Mouse (Mus musculus) kidney, adult 2 months (tissue): ENCODE results near the gene 4930402H24Rik. TPM values are rescaled to one million over a fixed set of nuclear protein-coding genes. Genes with fewer than 3 reads are reported as not detected.

Experiments used
- DNase-seq: peaks from one replicate; pipeline ENCODE4 v3.0.0; 2021
- H3K27ac ChIP-seq: fragments of 200-500 bp; 2 replicates; pipeline ENCODE4 v1.5.1; 2012; ENCODE audit warnings: low read depth, low read length, control low read depth, inconsistent platforms; ENCODE audit not compliant: insufficient read depth
- H3K27me3 ChIP-seq: fragments of 200-500 bp; replicated peaks from 2 replicates; pipeline ENCODE4 v1.6.1; 2012; ENCODE audit warnings: mild to moderate bottlenecking, moderate library complexity, low read length, inconsistent platforms; ENCODE audit not compliant: control insufficient read depth, insufficient read depth
- H3K36me3 ChIP-seq: fragments of 200-500 bp; 2 replicates; pipeline ENCODE4 v1.6.1; 2012; ENCODE audit warnings: mild to moderate bottlenecking, moderate library complexity, low read length, inconsistent platforms; ENCODE audit not compliant: control insufficient read depth, insufficient read depth
- H3K4me1 ChIP-seq: fragments of 200-500 bp; 2 replicates; pipeline ENCODE4 v1.6.1; 2011; ENCODE audit warnings: low read length; ENCODE audit not compliant: control insufficient read depth, insufficient read depth
- H3K4me3 ChIP-seq: fragments of 200-500 bp; 2 replicates; pipeline ENCODE4 v1.5.1; 2011; ENCODE audit warnings: mild to moderate bottlenecking, low read depth, low read length, control low read depth; ENCODE audit not compliant: insufficient read depth
- CTCF ChIP-seq: fragments of 200-500 bp; conservative IDR thresholded peaks from 2 replicates; pipeline ENCODE4 v1.5.1; 2011; ENCODE audit warnings: low read depth, mild to moderate bottlenecking, control low read depth, low read length, moderate library complexity, mixed read lengths; ENCODE audit not compliant: insufficient read depth, insufficient read length
- POLR2A ChIP-seq: fragments of 200-500 bp; IDR thresholded peaks from one replicate; pipeline ENCODE4 v1.6.1; 2011; ENCODE audit warnings: low read depth, low read length, control low read depth
- WGBS: fragments of 180-500 bp; shearing (Covaris S2); methylation state at CpG from one replicate; pipeline ENCODE4 v1.1.7; 2018; 5-methylcytosine and 5-hydroxymethylcytosine counted together
- polyA plus RNA-seq: library from polyadenylated mRNA; depleted of rRNA; stranded (reverse); fragments of >200 nt; gene quantifications from 2 replicates; pipeline ENCODE4 v1.2.3, GENCODE M21; 2012

Gene 4930402H24Rik
- polyA plus RNA-seq, 1 experiment: 70.2 TPM

DNA sequence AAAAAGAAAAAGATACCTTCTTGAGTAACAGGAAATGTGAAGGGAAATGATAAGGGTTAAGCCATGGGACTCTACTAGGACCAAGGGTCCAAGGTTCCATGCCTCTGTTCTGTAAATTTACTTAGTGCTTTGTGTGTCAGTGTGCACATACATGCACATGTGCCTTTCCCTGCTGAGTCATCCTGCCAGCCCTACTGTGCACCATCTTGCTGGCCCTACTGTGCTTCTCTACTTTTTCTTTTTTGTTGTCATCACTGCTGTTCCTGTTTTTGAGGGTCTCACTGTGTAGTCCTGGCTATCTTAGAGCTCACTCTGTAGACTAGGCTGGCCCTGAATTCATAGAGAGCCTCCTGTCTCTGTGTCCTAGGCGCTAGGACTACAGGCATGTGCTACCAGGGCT, 178.5 kb downstream of the 4930402H24Rik start:
- H3K36me3 ChIP-seq: peaks cover 26% of the 10 kb centered on the region
- 85% methylated on average over 1 of the region's 1 CpGs for WGBS

DNA sequence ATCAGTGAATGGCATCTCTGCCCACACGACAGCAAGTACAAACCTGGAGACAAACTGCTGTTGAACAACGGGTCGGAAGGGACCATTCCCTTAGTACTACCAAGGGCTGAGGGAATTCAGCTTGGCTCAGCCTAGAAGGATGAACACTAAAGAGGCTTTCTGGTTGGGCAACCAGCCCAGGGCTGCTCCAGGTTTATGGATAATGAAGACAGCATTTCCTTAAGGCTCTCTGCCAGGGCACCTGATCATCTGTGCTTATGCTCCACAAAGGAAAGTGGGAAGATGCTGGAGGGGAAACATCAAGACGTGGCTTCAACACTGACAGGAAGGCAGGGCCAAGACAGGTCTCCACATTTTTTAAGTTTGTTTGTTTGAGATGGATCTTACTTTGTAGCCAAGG, 181.8 kb downstream of the 4930402H24Rik start:
- H3K4me3 ChIP-seq: no peak overlapping the region
- peaks cover 8% of the 10 kb centered on the region for H3K36me3 ChIP-seq
- H3K4me1 ChIP-seq: no peaks in the 10 kb centered on the region
- H3K27ac ChIP-seq: no peak overlapping the region
- peak; percentile 29 for DNase-seq
- H3K27me3 ChIP-seq: no peaks in the 10 kb centered on the region
- WGBS: 79% methylated on average over 4 of the region's 4 CpGs
- no peak for TF ChIP-seq CTCF
- TF ChIP-seq POLR2A: no peak

More for the DNA sequence above, 178.5 kb downstream of the 4930402H24Rik start:
- no peak for DNase-seq
- Histone ChIP-seq H3K4me3 (no peak overlapping the region), H3K4me1 (no peaks in the 10 kb centered on the region), H3K27ac (no peak overlapping the region), H3K27me3 (no peaks in the 10 kb centered on the region)
- no peak for TF ChIP-seq POLR2A
- TF ChIP-seq CTCF: no peak

DNA sequence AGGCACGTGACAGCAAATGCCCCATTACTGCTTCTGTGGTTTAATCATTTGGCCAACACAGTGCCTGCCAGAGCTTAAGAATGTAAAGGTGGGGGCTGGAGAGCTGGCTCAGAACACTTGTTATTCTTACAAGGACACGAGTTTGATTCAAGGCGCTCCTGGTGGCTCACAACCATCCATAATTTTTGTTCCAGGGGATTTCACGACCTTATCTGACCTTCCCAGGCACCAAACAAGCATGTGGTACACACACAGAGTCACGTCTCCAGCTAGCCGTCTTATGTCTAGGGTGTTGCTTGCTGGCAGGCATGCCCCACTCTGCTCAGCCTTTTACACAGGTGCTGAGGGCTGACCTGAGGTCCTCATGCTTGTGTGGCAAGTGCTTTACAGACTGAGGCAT, 188.3 kb downstream of the 4930402H24Rik start:
- 47% methylated on average over 6 of the region's 6 CpGs for WGBS
- Histone ChIP-seq H3K27ac (peak overlapping the region; percentile 52; the same call in 1 of the 2 replicates), H3K4me1 (no peaks in the 10 kb centered on the region), H3K36me3 (peaks cover 2% of the 10 kb centered on the region), H3K4me3 (no peak overlapping the region), H3K27me3 (no peaks in the 10 kb centered on the region)
- no peak for TF ChIP-seq CTCF
- TF ChIP-seq POLR2A: no peak
- peak; percentile 57 for DNase-seq

DNA sequence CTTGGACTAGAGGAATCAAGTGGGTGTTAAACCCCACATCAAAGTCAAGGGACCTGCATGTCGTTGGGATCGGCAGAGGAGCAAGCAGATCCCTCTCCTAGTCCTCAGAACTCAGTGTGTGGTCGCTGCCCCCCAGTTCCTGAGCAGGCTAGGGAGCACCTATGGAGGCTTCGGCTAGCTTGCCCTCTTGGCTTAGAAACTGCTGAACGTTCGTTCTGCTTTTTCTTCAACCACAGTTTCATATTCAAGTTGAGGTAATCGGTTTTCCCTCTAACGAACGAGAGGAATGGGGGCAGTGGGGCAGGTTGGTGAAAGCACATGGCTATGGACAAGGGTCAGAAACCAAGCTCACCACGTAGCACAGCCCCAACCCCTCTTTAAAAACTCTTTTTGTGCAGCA, 199.1 kb downstream of the 4930402H24Rik start:
- H3K27ac ChIP-seq: no peak overlapping the region
- TF ChIP-seq POLR2A: no peak
- TF ChIP-seq CTCF: no peak
- H3K4me3 ChIP-seq: no peak overlapping the region
- 50% methylated on average over 10 of the region's 10 CpGs for WGBS
- DNase-seq: no peak
- no peaks in the 10 kb centered on the region; the same call in 1 of the 2 replicates for H3K4me1 ChIP-seq
- peaks cover 7% of the 10 kb centered on the region for H3K36me3 ChIP-seq
- H3K27me3 ChIP-seq: no peaks in the 10 kb centered on the region

- no peaks in the 10 kb centered on the region for H3K27me3 ChIP-seq
- no peak for DNase-seq
- no peak overlapping the region for H3K27ac ChIP-seq
- H3K36me3 ChIP-seq: peaks cover 5% of the 10 kb centered on the region
- H3K4me3 ChIP-seq: no peak overlapping the region
- WGBS: 74% methylated on average over 4 of the region's 4 CpGs
- no peaks in the 10 kb centered on the region; the same call in 1 of the 2 replicates for H3K4me1 ChIP-seq
- no peak for TF ChIP-seq POLR2A
- TF ChIP-seq CTCF: no peak
Observed at GRCm38 (mm10) chr2:130706602-130707001, 199.6 kb downstream of the 4930402H24Rik start.

- TF ChIP-seq POLR2A (no peak), CTCF (0 out of 2 replicates have a peak, but pooled peaks have one; percentile 2)
- no peaks in the 10 kb centered on the region for H3K27me3 ChIP-seq
- no peaks in the 10 kb centered on the region; the same call in 1 of the 2 replicates for H3K4me1 ChIP-seq
- no peak overlapping the region for H3K27ac ChIP-seq
- 66% methylated on average over 6 of the region's 6 CpGs for WGBS
- no peak overlapping the region for H3K4me3 ChIP-seq
- no peak for DNase-seq
- H3K36me3 ChIP-seq: peaks cover 2% of the 10 kb centered on the region
Observed at GRCm38 (mm10) chr2:130705178-130705577, 201.0 kb downstream of the 4930402H24Rik start.

GRCm38 (mm10) chr2:130704040-130705001, 201.9 kb downstream of the 4930402H24Rik start:
- no peak overlapping the region for H3K27ac ChIP-seq
- 0 out of 2 replicates have a peak, but pooled peaks cover 1% of the 10 kb centered on the region for H3K36me3 ChIP-seq
- no peaks in the 10 kb centered on the region for H3K27me3 ChIP-seq
- TF ChIP-seq POLR2A: no peak
- TF ChIP-seq CTCF: no peak
- H3K4me1 ChIP-seq: no peaks in the 10 kb centered on the region; the same call in 1 of the 2 replicates
- DNase-seq: peak; percentile 50
- no peak overlapping the region for H3K4me3 ChIP-seq
- 45% methylated on average over 9 of the region's 9 CpGs for WGBS
